ENCODE assay signal across 19 mouse cellular contexts in the genomic region with DNA sequence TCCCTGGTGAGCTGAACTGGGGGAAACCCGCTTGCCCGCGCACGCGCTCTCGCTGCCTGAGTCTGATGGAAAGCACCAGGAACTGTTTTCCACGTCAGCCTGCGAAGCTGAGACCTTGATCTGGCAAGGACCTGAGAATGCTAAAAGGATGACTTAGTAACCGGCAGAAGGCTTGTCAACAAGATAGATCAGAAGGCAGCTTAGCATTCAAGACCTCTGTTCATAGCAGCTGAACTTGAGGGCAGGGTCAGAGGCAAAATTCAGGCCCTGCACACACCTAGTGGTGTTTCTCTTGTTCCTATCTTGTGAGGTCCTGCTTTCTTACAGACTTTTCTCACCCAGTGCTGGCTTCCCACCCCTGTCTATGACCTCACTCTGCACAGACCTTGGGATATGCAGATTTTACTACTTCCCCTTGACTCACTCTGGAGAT. TPM values are rescaled to one million over a fixed set of nuclear protein-coding genes. Genes with fewer than 3 reads are reported as not detected.
DNase-seq lines count a peak whose midpoint lies in the region; ATAC-seq and TF ChIP-seq lines count a peak whose summit lies in the region.
"Had no signal": no experiment of that assay in that cellular context is flagged by ENCODE, and none has a peak within 500 bp of the region (broad histone marks: within the 10 kb centered on the region; RNA-seq: fewer than 3 reads in every experiment).

No protein-coding gene starts in this region.

- DNase-seq in embryo, embryonic 10.5 days (ENCODE audit: low spot score), result peak; percentile 28
- no peak for DNase-seq in embryo, embryonic 9.5 days (ENCODE audit: extremely low spot score)
- DNase-seq in midbrain, embryonic 14.5 days, result peak; percentile 26
- no peak for DNase-seq in limb, embryonic 14.5 days (ENCODE audit: low spot score)
- no peak for DNase-seq in natural killer cell, adult 2 months (ENCODE audit: low spot score in 2 of 2)
- DNase-seq: cerebellum, adult 9-10 months; kidney, postnatal 4 days; layer of hippocampus, postnatal 36 days; right cerebral cortex, adult 18-20 months; spleen, adult 18-20 months had no signal

- H3K9me3 ChIP-seq in midbrain, embryonic 14.5 days (ENCODE audit: control insufficient read depth, low read length), result no peaks in the 10 kb centered on the region
- no peaks in the 10 kb centered on the region for H3K9me3 ChIP-seq in midbrain, embryonic 16.5 days (replicated peaks; ENCODE audit: control insufficient read depth, low read length, poor library complexity, severe bottlenecking)
- no peaks in the 10 kb centered on the region for H3K9me3 ChIP-seq in limb, embryonic 14.5 days (ENCODE audit: control insufficient read depth, low read length)
- H3K9me3 ChIP-seq: heart, embryonic 15.5 days; hindbrain, embryonic 13.5 days; stomach, embryonic 15.5 days had no signal

- H3K27me3 ChIP-seq in midbrain, embryonic 14.5 days (ENCODE audit: control insufficient read depth, insufficient read depth, low read length), result peaks cover 85% of the 10 kb centered on the region
- H3K27me3 ChIP-seq in midbrain, embryonic 16.5 days (ENCODE audit: control insufficient read depth, insufficient read depth, low read depth, low read length), result peaks cover 69% of the 10 kb centered on the region
- H3K27me3 ChIP-seq in limb, embryonic 14.5 days (ENCODE audit: control insufficient read depth, insufficient read depth, low read length), result peaks cover 7% of the 10 kb centered on the region; the same call in 1 of the 2 replicates

- no peak overlapping the region for H3K9ac ChIP-seq in midbrain, embryonic 14.5 days (replicated peaks; ENCODE audit: low read length)
- H3K9ac ChIP-seq in midbrain, embryonic 16.5 days (ENCODE audit: low read depth, low read length), result no peak overlapping the region
- no peak overlapping the region for H3K9ac ChIP-seq in limb, embryonic 14.5 days (ENCODE audit: low read depth, low read length, severe bottlenecking)
- H3K9ac ChIP-seq: heart, embryonic 15.5 days; hindbrain, embryonic 13.5 days; stomach, embryonic 15.5 days had no signal

- no peak for ATAC-seq in midbrain, embryonic 14.5 days (ENCODE audit: low FRiP score, low TSS enrichment)
- ATAC-seq in midbrain, embryonic 16.5 days, result no peak
- ATAC-seq in common myeloid progenitor, adult 5-6 weeks (replicated peaks; ENCODE audit: low read depth, poor library complexity, severe bottlenecking), result 0 out of 2 replicates have a peak, but pooled peaks have one; percentile 13
- ATAC-seq in limb, embryonic 14.5 days (ENCODE audit: low FRiP score, low read depth), result no peak
- ATAC-seq in activated CD4-positive, CD25-positive, alpha-beta regulatory T cell, adult 4 months, result no peak
- ATAC-seq: intestine, embryonic 16.5 days had no signal

- H3K27ac ChIP-seq in midbrain, embryonic 14.5 days (replicated peaks; ENCODE audit: low read depth, low read length), result no peak overlapping the region
- H3K27ac ChIP-seq in midbrain, embryonic 16.5 days (ENCODE audit: low read length), result no peak overlapping the region
- H3K27ac ChIP-seq in limb, embryonic 14.5 days (replicated peaks; ENCODE audit: low read depth, low read length), result peak overlapping the region; percentile 45
- H3K27ac ChIP-seq: heart, embryonic 15.5 days; hindbrain, embryonic 13.5 days; macrophage; stomach, embryonic 15.5 days had no signal

- H3K4me1 ChIP-seq in midbrain, embryonic 14.5 days (ENCODE audit: control insufficient read depth, insufficient read depth, low read length), result no peaks in the 10 kb centered on the region
- H3K4me1 ChIP-seq in midbrain, embryonic 16.5 days (ENCODE audit: control insufficient read depth, insufficient read depth, low read length), result no peaks in the 10 kb centered on the region
- peaks cover 23% of the 10 kb centered on the region for H3K4me1 ChIP-seq in limb, embryonic 14.5 days (ENCODE audit: control insufficient read depth, insufficient read depth, low read length)
- H3K4me1 ChIP-seq: heart, embryonic 15.5 days; hindbrain, embryonic 13.5 days; stomach, embryonic 15.5 days had no signal

- TF ChIP-seq POLR2A in limb, embryonic 14.5 days (IDR thresholded peaks at IDR 0.05; ENCODE audit: borderline replicate concordance, extremely low read depth, insufficient read depth, insufficient read length), result no peak

- WGBS in midbrain, embryonic 14.5 days, result 13% methylated on average over 9 of the region's 9 CpGs
- 16% methylated on average over 9 of the region's 9 CpGs for WGBS in midbrain, embryonic 16.5 days
- WGBS in limb, embryonic 14.5 days, result 22% methylated on average over 9 of the region's 9 CpGs

- H3K4me3 ChIP-seq in midbrain, embryonic 14.5 days (replicated peaks; ENCODE audit: low read depth, low read length), result no peak overlapping the region
- H3K4me3 ChIP-seq in midbrain, embryonic 16.5 days (ENCODE audit: low read depth, low read length), result no peak overlapping the region
- H3K4me3 ChIP-seq in limb, embryonic 14.5 days (replicated peaks; ENCODE audit: low read length), result no peak overlapping the region
- H3K4me3 ChIP-seq: heart, embryonic 15.5 days; hindbrain, embryonic 13.5 days; stomach, embryonic 15.5 days had no signal

- no peak overlapping the region for H3K4me2 ChIP-seq in midbrain, embryonic 14.5 days (ENCODE audit: low read length)
- no peak overlapping the region for H3K4me2 ChIP-seq in midbrain, embryonic 16.5 days (ENCODE audit: low read length)
- peak overlapping the region; percentile 51 for H3K4me2 ChIP-seq in limb, embryonic 14.5 days (replicated peaks; ENCODE audit: low read depth, low read length, severe bottlenecking)
- H3K4me2 ChIP-seq: heart, embryonic 15.5 days; hindbrain, embryonic 13.5 days; stomach, embryonic 15.5 days had no signal

- no peaks in the 10 kb centered on the region for H3K36me3 ChIP-seq in midbrain, embryonic 14.5 days (ENCODE audit: control insufficient read depth, insufficient read depth, low read length)
- H3K36me3 ChIP-seq in midbrain, embryonic 16.5 days (ENCODE audit: control insufficient read depth, insufficient read depth, low read length), result no peaks in the 10 kb centered on the region
- peaks cover 2% of the 10 kb centered on the region; the same call in 1 of the 2 replicates for H3K36me3 ChIP-seq in limb, embryonic 14.5 days (ENCODE audit: control insufficient read depth, insufficient read depth, low read length)
- H3K36me3 ChIP-seq: heart, embryonic 15.5 days; hindbrain, embryonic 13.5 days; stomach, embryonic 15.5 days had no signal

RNA-seq across cellular contexts. Expression of gene Tbx15, which starts 23.3 kb away (rescaled TPM):
- 0.13 and 0.92 TPM in 2 replicates for polyA plus RNA-seq in midbrain, embryonic 14.5 days (2014; fragmentation: Nextera tagmentation; extraction: Ambion mirVana)
- 0.45 and 0.68 TPM in 2 replicates for polyA plus RNA-seq in midbrain, embryonic 16.5 days (2015; fragmentation: Nextera tagmentation; extraction: Ambion mirVana)
- not detected in 2 replicates for total RNA-seq in common myeloid progenitor, adult 5-6 weeks (2017)
- 66.6 and 76.3 TPM in 2 replicates for polyA plus RNA-seq in limb, embryonic 14.5 days (2012; rRNA removed)
- polyA plus RNA-seq in limb, embryonic 14.5 days (2014; fragmentation: Nextera tagmentation; extraction: Ambion mirVana), result 25.5 and 26.6 TPM in 2 replicates
- not detected for polyA plus RNA-seq in activated CD4-positive, CD25-positive, alpha-beta regulatory T cell, adult 4 months (2017; shearing (Covaris generic))
- total RNA-seq: granulocyte monocyte progenitor cell, adult 5-6 weeks had no signal
- polyA plus RNA-seq: macrophage had no signal

Comparison
In these comparisons a context has a peak if more than half of its experiments do, and no peak if none do; other contexts are left out.
1. DNase-seq: peak in embryo, embryonic 10.5 days (single experiment) and midbrain, embryonic 14.5 days (single experiment); none in embryo, embryonic 9.5 days (single experiment), limb, embryonic 14.5 days (single experiment) and natural killer cell, adult 2 months (0 of 2).
2. RNA of gene Tbx15, which starts 23.3 kb away (polyA plus RNA-seq): 25.5 to 76.3 TPM in limb, embryonic 14.5 days; 0.13 to 0.92 TPM in midbrain, embryonic 14.5 days, 0.45 to 0.68 TPM in midbrain, embryonic 16.5 days and not detected in activated CD4-positive, CD25-positive, alpha-beta regulatory T cell, adult 4 months; every median in the first group is over 10 times any median in the second.